Mouse (Mus musculus) midbrain, postnatal 0 days (tissue): ENCODE data around the gene Klhl29. TPM values are rescaled to one million over a fixed set of nuclear protein-coding genes. Genes with fewer than 3 reads are reported as not detected.

ENCODE experiments used
- ATAC-seq: fragments of 200-750 bp; cut with Nextera tagmentation; 2 replicates; pipeline ENCODE4 v1.8.0; 2017; ENCODE audit warnings: moderate number of reproducible peaks, mild to moderate bottlenecking, moderate TSS enrichment, moderate library complexity; ENCODE audit not compliant: low FRiP score
- DNase-seq: peaks from one replicate; pipeline ENCODE4 v3.0.0-alpha.2; 2015; ENCODE audit warnings: low spot score
- H3K27ac ChIP-seq: fragments of 300-500 bp; sonication (generic); 2 replicates; pipeline ENCODE4 v1.5.1; 2014; ENCODE audit warnings: low read depth, mild to moderate bottlenecking, low read length, mixed read lengths
- H3K27me3 ChIP-seq: fragments of 300-500 bp; sonication (generic); 2 replicates; pipeline ENCODE4 v1.6.1; 2014; ENCODE audit warnings: low read length, control low read depth, mixed read lengths; ENCODE audit not compliant: insufficient read depth
- H3K36me3 ChIP-seq: fragments of 300-500 bp; sonication (generic); 2 replicates; pipeline ENCODE4 v1.6.1; 2014; ENCODE audit warnings: low read length, control low read depth, mixed read lengths; ENCODE audit not compliant: insufficient read depth
- H3K4me1 ChIP-seq: fragments of 300-500 bp; sonication (generic); 2 replicates; pipeline ENCODE4 v1.6.1; 2014; ENCODE audit warnings: mild to moderate bottlenecking, control low read depth, antibody characterized with exemption, low read length, mixed read lengths; ENCODE audit not compliant: insufficient read depth
- H3K4me2 ChIP-seq: fragments of 300-500 bp; sonication (generic); 2 replicates; pipeline ENCODE4 v1.6.1; 2014; ENCODE audit warnings: low read depth, mild to moderate bottlenecking, low read length, mixed read lengths; ENCODE audit not compliant: poor library complexity, severe bottlenecking
- H3K4me3 ChIP-seq: fragments of 300-500 bp; sonication (generic); 2 replicates; pipeline ENCODE4 v1.5.1; 2014; ENCODE audit warnings: low read depth, mild to moderate bottlenecking, low read length, moderate library complexity
- H3K9ac ChIP-seq: fragments of 300-500 bp; sonication (generic); replicated peaks from 2 replicates; pipeline ENCODE4 v1.6.1; 2014; ENCODE audit warnings: mild to moderate bottlenecking, low read length, moderate library complexity, mixed read lengths; ENCODE audit not compliant: poor library complexity, severe bottlenecking
- H3K9me3 ChIP-seq: fragments of 300-500 bp; sonication (generic); 2 replicates; pipeline ENCODE4 v1.6.1; 2016; ENCODE audit warnings: low read length, control low read depth
- CTCF ChIP-seq: IDR thresholded peaks from 2 replicates; pipeline ENCODE4 v1.5.1; 2016; ENCODE audit warnings: antibody characterized with exemption, mild to moderate bottlenecking
- WGBS: fragments of 180-500 bp; shearing (Covaris S2); extraction: QIAGEN DNeasy Blood & Tissue Kit; methylation state at CpG from one replicate; pipeline ENCODE4 v1.1.7; 2014; 5-methylcytosine and 5-hydroxymethylcytosine counted together
- polyA plus RNA-seq: library from polyadenylated mRNA; unstranded; fragments of >200 nt; fragmentation: Nextera tagmentation; extraction: Ambion mirVana; gene quantifications from 2 replicates; pipeline ENCODE4 v1.2.1, GENCODE M21; 2015
- total RNA-seq: library from RNA; depleted of rRNA; stranded (reverse); fragments of >200 nt; gene quantifications from 2 replicates; pipeline ENCODE4 v1.2.3, GENCODE M21; 2014

The Klhl29 gene
- total and polyA plus RNA-seq, 2 experiments from 2014 or later: 2.7 to 11.9 TPM

DNA sequence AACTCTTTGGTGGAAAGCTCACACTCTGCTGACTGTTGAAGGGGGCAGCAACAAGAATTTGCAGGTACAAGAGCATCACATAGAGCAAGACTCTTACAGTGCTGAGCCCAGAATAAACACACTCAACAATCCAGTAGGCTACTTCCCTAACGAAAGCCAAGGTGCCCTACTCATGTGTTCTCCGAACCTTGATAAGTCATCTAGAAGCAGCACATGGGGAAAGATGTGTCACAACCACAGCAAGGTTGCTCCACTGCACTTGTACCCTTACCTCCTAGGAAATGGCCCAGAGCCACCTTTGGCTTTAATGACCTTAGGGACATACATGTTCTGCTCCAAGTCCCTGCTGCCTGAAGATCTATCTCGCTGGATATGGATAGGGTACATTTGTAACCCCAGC, 105.0 kb downstream of the Klhl29 start:
- peaks cover 18% of the 10 kb centered on the region; the same call in 1 of the 2 replicates for H3K4me1 ChIP-seq
- H3K9me3 ChIP-seq: no peaks in the 10 kb centered on the region
- no peak for TF ChIP-seq CTCF
- WGBS: 91% methylated on average over 3 of the region's 3 CpGs
- no peak for DNase-seq
- no peaks in the 10 kb centered on the region for H3K27me3 ChIP-seq
- H3K36me3 ChIP-seq: no peaks in the 10 kb centered on the region
- no peak overlapping the region for H3K4me3 ChIP-seq
- ATAC-seq: no peak
- H3K27ac ChIP-seq: no peak overlapping the region
- H3K9ac ChIP-seq: no peak overlapping the region
- H3K4me2 ChIP-seq: no peak overlapping the region

DNA sequence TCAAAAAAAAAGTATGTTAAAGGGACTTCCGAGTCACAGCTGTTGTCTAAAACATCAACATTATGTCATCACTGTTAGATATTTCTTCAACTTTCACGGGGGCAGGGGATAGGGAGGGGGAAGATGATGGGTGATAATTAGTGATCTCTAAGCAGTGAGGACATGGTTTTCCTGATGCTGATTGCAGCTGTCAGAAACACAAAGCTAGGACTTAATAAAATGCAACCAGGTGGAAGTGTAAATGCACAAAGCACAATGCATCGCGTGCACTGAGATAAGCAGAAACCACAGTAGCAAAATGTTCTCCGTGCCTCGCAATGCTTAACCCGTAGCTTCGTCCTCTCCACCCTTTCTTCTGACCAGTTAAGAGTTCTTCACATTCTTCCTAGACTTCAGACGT, 105.5 kb downstream of the Klhl29 start:
- no peaks in the 10 kb centered on the region for H3K9me3 ChIP-seq
- H3K36me3 ChIP-seq: no peaks in the 10 kb centered on the region
- DNase-seq (no peak), ATAC-seq (no peak)
- H3K4me1 ChIP-seq: peaks cover 12% of the 10 kb centered on the region; the same call in 1 of the 2 replicates
- H3K27me3 ChIP-seq: no peaks in the 10 kb centered on the region
- H3K27ac ChIP-seq: no peak overlapping the region
- H3K9ac ChIP-seq: no peak overlapping the region
- no peak overlapping the region for H3K4me2 ChIP-seq
- WGBS: 55% methylated on average over 9 of the region's 9 CpGs
- TF ChIP-seq CTCF: no peak
- no peak overlapping the region for H3K4me3 ChIP-seq

DNA sequence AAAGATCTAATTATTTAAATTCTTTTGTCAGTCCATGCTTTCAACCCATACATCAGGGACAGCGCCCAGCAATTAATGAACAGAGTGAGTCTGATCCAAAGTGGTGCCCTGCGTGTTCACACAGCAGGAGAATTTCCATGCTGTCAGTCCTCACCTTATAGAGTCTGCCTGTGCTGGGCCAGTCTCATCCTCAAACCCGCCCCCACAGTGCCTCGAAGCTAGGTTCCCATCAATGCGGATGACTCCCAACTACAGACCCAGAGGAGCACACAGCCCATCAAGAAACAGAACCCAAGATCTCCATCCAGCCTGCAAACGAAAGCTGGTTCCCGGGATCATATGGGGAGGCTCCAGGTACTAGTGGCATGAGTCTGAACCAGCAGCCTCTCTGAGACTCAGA, 106.4 kb downstream of the Klhl29 start:
- H3K27me3 ChIP-seq: no peaks in the 10 kb centered on the region
- H3K4me2 ChIP-seq: no peak overlapping the region
- peaks cover 9% of the 10 kb centered on the region; the same call in 1 of the 2 replicates for H3K4me1 ChIP-seq
- 76% methylated on average over 7 of the region's 7 CpGs for WGBS
- H3K27ac ChIP-seq: no peak overlapping the region
- H3K36me3 ChIP-seq: no peaks in the 10 kb centered on the region
- no peak overlapping the region for H3K4me3 ChIP-seq
- no peaks in the 10 kb centered on the region for H3K9me3 ChIP-seq
- no peak for DNase-seq
- H3K9ac ChIP-seq: no peak overlapping the region
- TF ChIP-seq CTCF: no peak
- ATAC-seq: no peak

DNA sequence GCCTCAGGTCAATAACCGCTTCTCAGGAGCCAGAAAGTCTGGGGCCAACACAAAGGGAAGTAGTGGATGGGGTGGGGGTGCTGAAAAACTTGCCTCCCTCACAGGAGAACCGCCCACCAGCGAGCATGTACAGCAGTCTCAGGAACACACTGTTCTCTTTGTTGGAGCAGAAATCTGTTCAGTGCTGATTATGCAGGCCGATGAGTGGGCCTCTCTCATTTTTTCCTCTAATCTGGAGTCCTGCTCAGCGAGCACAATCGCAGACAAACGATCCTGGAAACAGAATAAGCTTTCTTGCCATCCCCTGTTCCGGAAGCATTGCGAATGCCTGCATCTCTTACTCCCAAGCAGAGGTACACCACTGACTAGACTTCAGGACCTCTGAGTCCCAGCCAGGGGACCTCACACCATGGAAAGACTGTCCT, 107.3 kb downstream of the Klhl29 start:
- ATAC-seq (peak; percentile 51; the same call in 1 of the 2 replicates), DNase-seq (peak; percentile 36)
- H3K9me3 ChIP-seq: no peaks in the 10 kb centered on the region
- no peak overlapping the region for H3K27ac ChIP-seq
- WGBS: 19% methylated on average over 9 of the region's 9 CpGs
- H3K4me1 ChIP-seq: peaks cover 9% of the 10 kb centered on the region; the same call in 1 of the 2 replicates
- H3K4me3 ChIP-seq: no peak overlapping the region
- no peak overlapping the region; the same call in 1 of the 2 replicates for H3K9ac ChIP-seq
- peak overlapping the region; percentile 9; the same call in 1 of the 2 replicates for H3K4me2 ChIP-seq
- TF ChIP-seq CTCF: no peak
- no peaks in the 10 kb centered on the region for H3K36me3 ChIP-seq
- H3K27me3 ChIP-seq: no peaks in the 10 kb centered on the region

DNA sequence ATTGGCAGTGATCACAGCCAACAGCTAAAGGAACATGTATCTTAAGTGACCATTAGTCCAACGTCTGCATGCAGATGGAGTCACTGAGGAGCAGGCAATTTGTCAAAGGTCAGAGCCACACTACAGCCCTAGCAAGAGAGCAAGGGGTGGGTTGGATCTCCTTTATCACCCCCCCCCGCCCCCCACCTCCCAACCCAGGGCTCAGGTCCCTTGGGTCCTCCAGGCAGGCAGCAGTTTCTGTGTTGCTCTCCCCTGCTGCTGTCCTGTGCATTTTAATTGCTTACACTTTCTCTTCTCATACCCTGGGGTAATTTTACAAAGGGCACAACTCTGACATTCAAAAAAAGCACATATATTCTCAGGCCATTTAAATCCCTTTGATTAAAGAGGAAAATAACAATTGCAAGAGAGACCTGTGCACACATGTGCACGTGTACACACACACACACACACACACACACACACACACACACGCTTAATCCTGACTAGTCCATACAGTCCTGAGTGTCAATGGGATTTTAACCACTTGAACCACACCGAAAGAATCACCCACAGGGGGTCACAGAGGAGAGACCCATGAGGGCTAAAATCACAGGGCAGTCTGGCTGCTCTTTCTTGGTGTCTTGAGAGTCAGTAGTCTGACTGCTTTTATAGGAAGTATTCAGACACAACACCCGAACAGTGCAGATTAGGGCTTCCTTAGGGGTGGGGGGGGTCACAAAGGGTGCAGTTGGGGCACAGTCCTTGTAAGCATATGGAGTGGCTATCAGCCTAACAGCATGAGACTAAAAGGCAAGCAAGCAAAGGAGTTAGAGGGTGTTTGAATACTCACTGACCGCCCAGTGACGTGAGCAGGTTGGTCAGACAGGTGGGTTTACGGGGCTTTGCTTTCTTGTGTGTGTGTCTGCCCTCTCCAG, 108.0 kb downstream of the Klhl29 start:
- H3K27me3 ChIP-seq: no peaks in the 10 kb centered on the region
- TF ChIP-seq CTCF: no peak
- H3K4me1 ChIP-seq: peaks cover 9% of the 10 kb centered on the region; the same call in 1 of the 2 replicates
- H3K9me3 ChIP-seq: no peaks in the 10 kb centered on the region
- ATAC-seq: peak; percentile 24
- WGBS: 43% methylated on average over 9 of the region's 9 CpGs
- H3K36me3 ChIP-seq: no peaks in the 10 kb centered on the region
- H3K27ac ChIP-seq: no peak overlapping the region
- no peak overlapping the region for H3K4me3 ChIP-seq
- no peak for DNase-seq
- H3K4me2 ChIP-seq: peak overlapping the region; percentile 9; the same call in 1 of the 2 replicates
- no peak overlapping the region; the same call in 1 of the 2 replicates for H3K9ac ChIP-seq

DNA sequence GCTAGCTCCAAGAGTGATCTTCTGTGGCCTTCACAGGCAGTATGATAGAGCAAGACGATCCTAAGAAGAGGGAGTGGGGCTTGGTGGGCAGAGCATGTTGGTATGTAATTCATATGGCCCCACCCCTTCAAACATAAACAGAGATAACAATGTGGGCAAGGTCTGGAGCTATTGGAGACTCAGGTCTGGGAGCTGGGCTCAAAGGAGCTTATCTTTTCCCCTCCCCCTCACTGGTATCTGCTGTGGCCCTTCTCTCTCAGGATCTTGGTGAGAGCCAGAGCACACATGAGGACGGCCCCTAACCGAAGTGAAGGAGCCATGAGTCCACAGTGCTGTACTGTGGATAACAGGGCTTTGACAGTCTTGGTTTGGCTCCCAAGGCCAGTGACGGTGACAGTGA, 108.7 kb downstream of the Klhl29 start:
- H3K9me3 ChIP-seq: no peaks in the 10 kb centered on the region
- H3K4me2 ChIP-seq: no peak overlapping the region
- H3K9ac ChIP-seq: no peak overlapping the region
- no peak for TF ChIP-seq CTCF
- WGBS: 88% methylated on average over 4 of the region's 4 CpGs
- no peak overlapping the region for H3K27ac ChIP-seq
- peaks cover 9% of the 10 kb centered on the region; the same call in 1 of the 2 replicates for H3K4me1 ChIP-seq
- H3K36me3 ChIP-seq: no peaks in the 10 kb centered on the region
- no peaks in the 10 kb centered on the region for H3K27me3 ChIP-seq
- DNase-seq: no peak
- no peak overlapping the region for H3K4me3 ChIP-seq
- ATAC-seq: no peak
